Mouse (Mus musculus): ENCODE results near the gene Cald1. TPM values are rescaled to one million over a fixed set of nuclear protein-coding genes. Genes with fewer than 3 reads are reported as not detected.

The Cald1 gene
- polyA plus RNA-seq, 1 experiment, result 4.4 TPM

DNA sequence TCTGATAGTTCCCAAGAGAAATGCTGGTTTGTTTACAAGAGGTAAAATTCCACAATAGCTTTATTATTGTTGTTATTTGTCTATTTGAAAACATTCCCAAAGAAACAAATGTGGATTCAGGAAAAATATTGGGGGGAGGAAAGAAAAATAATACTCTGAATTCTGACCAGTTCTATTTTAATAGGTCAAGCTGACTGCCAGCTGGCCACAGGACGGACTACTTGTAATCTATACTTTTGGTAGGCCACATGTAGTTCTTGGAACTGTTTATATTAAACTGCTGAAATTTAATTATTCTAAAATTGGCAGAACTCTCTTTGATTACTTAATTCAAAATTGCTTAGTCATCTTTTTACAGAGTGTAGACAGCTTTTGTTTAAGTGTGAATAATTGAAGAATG lies 73.1 kb downstream of the Cald1 start:
- WGBS, result 98% methylated on average over 1 of the region's 1 CpGs
- TF ChIP-seq CTCF (IDR thresholded peaks at IDR 0.05; ENCODE audit: borderline replicate concordance, control insufficient read depth, extremely low read depth, insufficient read depth, low read length, poor library complexity), result no peak
- no peak for TF ChIP-seq POLR2A (IDR thresholded peaks at IDR 0.05; ENCODE audit: control insufficient read depth, extremely low read depth, insufficient read depth, low read length, poor library complexity)
- H3K27me3 ChIP-seq (ENCODE audit: control insufficient read depth, insufficient read depth, low read length), result no peaks in the 10 kb centered on the region

GRCm38 (mm10) chr6:34674416-34674815 lies 76.1 kb downstream of the Cald1 start:
- Histone ChIP-seq H3K36me3 (ENCODE audit: control insufficient read depth, insufficient read depth, low read length) (no peaks in the 10 kb centered on the region), H3K27me3 (ENCODE audit: control insufficient read depth, insufficient read depth, low read length) (no peaks in the 10 kb centered on the region), H3K27ac (ENCODE audit: control insufficient read depth, insufficient read depth, low read length) (no peak overlapping the region), H3K4me3 (ENCODE audit: control insufficient read depth, insufficient read depth, low read length) (no peak overlapping the region), H3K4me1 (replicated peaks; ENCODE audit: control insufficient read depth, insufficient read depth, low read length) (no peaks in the 10 kb centered on the region)
- no peak for TF ChIP-seq CTCF (IDR thresholded peaks at IDR 0.05; ENCODE audit: borderline replicate concordance, control insufficient read depth, extremely low read depth, insufficient read depth, low read length, poor library complexity)
- TF ChIP-seq POLR2A (IDR thresholded peaks at IDR 0.05; ENCODE audit: control insufficient read depth, extremely low read depth, insufficient read depth, low read length, poor library complexity), result no peak
- no peak for DNase-seq
- 17% methylated on average over 7 of the region's 7 CpGs for WGBS

More for the DNA sequence above, 73.1 kb downstream of the Cald1 start:
- DNase-seq, result no peak
- H3K36me3 ChIP-seq (ENCODE audit: control insufficient read depth, insufficient read depth, low read length), result no peaks in the 10 kb centered on the region
- no peak overlapping the region for H3K4me3 ChIP-seq (ENCODE audit: control insufficient read depth, insufficient read depth, low read length)
- no peak overlapping the region for H3K27ac ChIP-seq (ENCODE audit: control insufficient read depth, insufficient read depth, low read length)
- H3K4me1 ChIP-seq (replicated peaks; ENCODE audit: control insufficient read depth, insufficient read depth, low read length), result no peaks in the 10 kb centered on the region

- DNase-seq, result no peak
- Histone ChIP-seq H3K36me3 (ENCODE audit: control insufficient read depth, insufficient read depth, low read length) (no peaks in the 10 kb centered on the region), H3K4me3 (ENCODE audit: control insufficient read depth, insufficient read depth, low read length) (no peak overlapping the region), H3K4me1 (replicated peaks; ENCODE audit: control insufficient read depth, insufficient read depth, low read length) (no peaks in the 10 kb centered on the region), H3K27me3 (ENCODE audit: control insufficient read depth, insufficient read depth, low read length) (no peaks in the 10 kb centered on the region), H3K27ac (ENCODE audit: control insufficient read depth, insufficient read depth, low read length) (no peak overlapping the region)
- TF ChIP-seq CTCF (IDR thresholded peaks at IDR 0.05; ENCODE audit: borderline replicate concordance, control insufficient read depth, extremely low read depth, insufficient read depth, low read length, poor library complexity) (no peak), POLR2A (IDR thresholded peaks at IDR 0.05; ENCODE audit: control insufficient read depth, extremely low read depth, insufficient read depth, low read length, poor library complexity) (no peak)
- 38% methylated on average over 10 of the region's 10 CpGs for WGBS
Measured at GRCm38 (mm10) chr6:34674897-34675296, 76.6 kb downstream of the Cald1 start.

DNA sequence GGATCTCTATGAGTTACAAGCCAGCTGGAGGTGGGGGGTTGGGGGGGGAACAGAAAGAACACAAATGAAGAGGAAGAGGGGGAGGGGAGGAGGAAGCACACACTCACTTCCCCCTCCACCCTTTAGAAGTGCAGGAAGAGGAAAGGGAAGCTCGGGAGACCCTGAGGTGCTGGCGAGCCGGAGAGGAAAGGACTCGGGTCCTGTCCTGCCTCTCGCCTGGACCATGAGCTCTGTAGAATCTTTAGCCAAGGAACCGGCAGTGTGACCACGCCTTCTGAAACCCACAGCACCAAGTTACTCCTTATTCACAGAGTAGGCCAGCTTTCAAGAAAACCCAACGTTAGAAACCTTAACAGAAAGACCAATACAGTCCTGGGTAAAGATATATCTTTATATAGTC lies 83.8 kb downstream of the Cald1 start:
- no peak overlapping the region for H3K27ac ChIP-seq (ENCODE audit: control insufficient read depth, insufficient read depth, low read length)
- H3K27me3 ChIP-seq (ENCODE audit: control insufficient read depth, insufficient read depth, low read length), result 0 out of 2 replicates have a peak, but pooled peaks cover 2% of the 10 kb centered on the region
- TF ChIP-seq POLR2A (IDR thresholded peaks at IDR 0.05; ENCODE audit: control insufficient read depth, extremely low read depth, insufficient read depth, low read length, poor library complexity) (no peak), CTCF (IDR thresholded peaks at IDR 0.05; ENCODE audit: borderline replicate concordance, control insufficient read depth, extremely low read depth, insufficient read depth, low read length, poor library complexity) (no peak)
- no peaks in the 10 kb centered on the region for H3K36me3 ChIP-seq (ENCODE audit: control insufficient read depth, insufficient read depth, low read length)
- H3K4me3 ChIP-seq (ENCODE audit: control insufficient read depth, insufficient read depth, low read length), result no peak overlapping the region
- DNase-seq, result no peak
- 20% methylated on average over 8 of the region's 8 CpGs for WGBS
- no peaks in the 10 kb centered on the region for H3K4me1 ChIP-seq (replicated peaks; ENCODE audit: control insufficient read depth, insufficient read depth, low read length)

GRCm38 (mm10) chr6:34684886-34685285 lies 86.6 kb downstream of the Cald1 start:
- H3K27ac ChIP-seq (ENCODE audit: control insufficient read depth, insufficient read depth, low read length), result no peak overlapping the region
- 52% methylated on average over 8 of the region's 8 CpGs for WGBS

GRCm38 (mm10) chr6:34688971-34689370 lies 90.7 kb downstream of the Cald1 start:
- DNase-seq, result no peak
- Histone ChIP-seq H3K4me1 (replicated peaks; ENCODE audit: control insufficient read depth, insufficient read depth, low read length) (no peaks in the 10 kb centered on the region), H3K4me3 (ENCODE audit: control insufficient read depth, insufficient read depth, low read length) (no peak overlapping the region), H3K27ac (ENCODE audit: control insufficient read depth, insufficient read depth, low read length) (no peak overlapping the region), H3K36me3 (ENCODE audit: control insufficient read depth, insufficient read depth, low read length) (no peaks in the 10 kb centered on the region), H3K27me3 (ENCODE audit: control insufficient read depth, insufficient read depth, low read length) (0 out of 2 replicates have a peak, but pooled peaks cover 2% of the 10 kb centered on the region)
- 82% methylated on average over 2 of the region's 2 CpGs for WGBS
- no peak for TF ChIP-seq POLR2A (IDR thresholded peaks at IDR 0.05; ENCODE audit: control insufficient read depth, extremely low read depth, insufficient read depth, low read length, poor library complexity)
- no peak for TF ChIP-seq CTCF (IDR thresholded peaks at IDR 0.05; ENCODE audit: borderline replicate concordance, control insufficient read depth, extremely low read depth, insufficient read depth, low read length, poor library complexity)

More at GRCm38 (mm10) chr6:34684886-34685285, 86.6 kb downstream of the Cald1 start:
- no peaks in the 10 kb centered on the region for H3K4me1 ChIP-seq (replicated peaks; ENCODE audit: control insufficient read depth, insufficient read depth, low read length)
- H3K4me3 ChIP-seq (ENCODE audit: control insufficient read depth, insufficient read depth, low read length), result no peak overlapping the region
- H3K36me3 ChIP-seq (ENCODE audit: control insufficient read depth, insufficient read depth, low read length), result no peaks in the 10 kb centered on the region
- 0 out of 2 replicates have a peak, but pooled peaks cover 2% of the 10 kb centered on the region for H3K27me3 ChIP-seq (ENCODE audit: control insufficient read depth, insufficient read depth, low read length)
- no peak for DNase-seq
- TF ChIP-seq POLR2A (IDR thresholded peaks at IDR 0.05; ENCODE audit: control insufficient read depth, extremely low read depth, insufficient read depth, low read length, poor library complexity) (no peak), CTCF (IDR thresholded peaks at IDR 0.05; ENCODE audit: borderline replicate concordance, control insufficient read depth, extremely low read depth, insufficient read depth, low read length, poor library complexity) (no peak)

- Histone ChIP-seq H3K36me3 (ENCODE audit: control insufficient read depth, insufficient read depth, low read length) (no peaks in the 10 kb centered on the region), H3K27ac (ENCODE audit: control insufficient read depth, insufficient read depth, low read length) (no peak overlapping the region), H3K27me3 (ENCODE audit: control insufficient read depth, insufficient read depth, low read length) (no peaks in the 10 kb centered on the region), H3K4me3 (ENCODE audit: control insufficient read depth, insufficient read depth, low read length) (no peak overlapping the region), H3K4me1 (replicated peaks; ENCODE audit: control insufficient read depth, insufficient read depth, low read length) (no peaks in the 10 kb centered on the region)
- DNase-seq, result no peak
- no peak for TF ChIP-seq CTCF (IDR thresholded peaks at IDR 0.05; ENCODE audit: borderline replicate concordance, control insufficient read depth, extremely low read depth, insufficient read depth, low read length, poor library complexity)
- no peak for TF ChIP-seq POLR2A (IDR thresholded peaks at IDR 0.05; ENCODE audit: control insufficient read depth, extremely low read depth, insufficient read depth, low read length, poor library complexity)
- WGBS, result 90% methylated on average over 7 of the region's 7 CpGs
Measured at GRCm38 (mm10) chr6:34691416-34691815, 93.1 kb downstream of the Cald1 start.
